21 mouse cellular contexts compared by ENCODE assay signal in the genomic region with DNA sequence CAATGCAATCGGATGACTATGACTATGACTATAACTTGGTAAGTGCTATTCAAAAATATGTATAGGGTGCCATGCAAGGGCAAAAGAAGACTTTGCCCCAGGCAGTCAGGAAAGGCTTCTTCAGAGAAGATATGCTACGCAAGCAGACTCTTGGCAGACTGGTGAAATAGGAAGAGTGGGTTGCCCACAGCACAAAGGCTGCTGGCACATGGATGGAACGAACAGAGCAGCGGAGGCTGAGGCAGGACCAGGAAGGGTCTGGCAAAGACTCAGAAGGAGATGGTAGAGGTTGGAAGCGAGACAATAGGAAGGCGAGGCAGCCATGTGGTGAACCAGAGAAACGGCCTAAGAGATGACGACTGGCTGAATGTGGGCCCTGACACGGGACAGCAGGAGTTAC.
"Had no signal": no experiment of that assay in that cellular context is flagged by ENCODE, and none has a peak within 500 bp of the region (broad histone marks: within the 10 kb centered on the region; RNA-seq: fewer than 3 reads in every experiment).

No protein-coding gene starts in this region.

- DNase-seq: cerebellum, adult 8-10 months; cerebellum, adult 9-10 months; cerebellum, adult 9-11 months; cerebellum, postnatal 10 days; cerebellum, postnatal 14 days; cerebellum, postnatal 25 days; cerebellum, postnatal 36 days; embryo, embryonic 11 days; forebrain, postnatal 0 days; gastrocnemius, adult 2 months; gastrocnemius, postnatal 10 days; gastrocnemius, postnatal 14 days; gastrocnemius, postnatal 25 days; gastrocnemius, postnatal 36 days; heart, adult 11 months; heart, adult 18-20 months; heart, adult 2 months had no signal

- ATAC-seq: forebrain, embryonic 13.5 days; forebrain, embryonic 14.5 days; forebrain, embryonic 15.5 days; forebrain, embryonic 16.5 days; forebrain, postnatal 0 days had no signal
